Mouse (Mus musculus) liver, adult 2 months (tissue): ENCODE measurements at regions not wholly inside any gene's neighbourhood (a gene's known extent, or its start where the extent isn't known, plus 50 kb on each side); places are given as distances from the start of the nearest gene placed in this dataset.

ENCODE experiments used
- CTCF ChIP-seq: fragments of 200-500 bp; IDR thresholded peaks from 2 replicates; pipeline ENCODE4 v1.5.1; 2011; ENCODE audit warnings: low read depth, low read length, control low read depth
- POLR2A ChIP-seq: fragments of 200-500 bp; IDR thresholded peaks from 2 replicates; pipeline ENCODE4 v1.6.1; 2011; ENCODE audit warnings: low read length, control low read depth; ENCODE audit not compliant: insufficient read depth; ENCODE audit errors: extremely low read depth

GRCm38 (mm10) chr4:98189894-98190293, 193.2 kb downstream of the Tm2d1 start:
- TF ChIP-seq POLR2A (no peak), CTCF (no peak)
